Mouse (Mus musculus): ENCODE results near the gene Thap7. TPM values are rescaled to one million over a fixed set of nuclear protein-coding genes. Genes with fewer than 3 reads are reported as not detected.

Thap7 gene
- polyA plus RNA-seq, 1 experiment from 2014 or later: 69.5 TPM

GRCm38 (mm10) chr16:17529981-17530586, 852 bp downstream of the Thap7 start:
- Histone ChIP-seq H3K9ac (peak overlapping the region; percentile 58), H3K36me3 (peaks cover 43% of the 10 kb centered on the region), H3K4me3 (replicated peaks) (peak overlapping the region; percentile 63), H3K27me3 (no peaks in the 10 kb centered on the region), H3K4me2 (replicated peaks) (peak overlapping the region; percentile 75), H3K4me1 (peaks cover 22% of the 10 kb centered on the region), H3K9me3 (replicated peaks) (no peaks in the 10 kb centered on the region), H3K27ac (replicated peaks) (peak overlapping the region; percentile 97)
- 13% methylated on average over 17 of the region's 17 CpGs for WGBS
- no peak for ATAC-seq (ENCODE audit: insufficient number of reproducible peaks, low FRiP score, low TSS enrichment, low read depth)

GRCm38 (mm10) chr16:17528276-17528675, 2.7 kb downstream of the Thap7 start:
- 85% methylated on average over 13 of the region's 13 CpGs for WGBS
- no peak overlapping the region for H3K27ac ChIP-seq (replicated peaks)
- ATAC-seq (ENCODE audit: insufficient number of reproducible peaks, low FRiP score, low TSS enrichment, low read depth): no peak
- no peak overlapping the region for H3K4me3 ChIP-seq (replicated peaks)
- peaks cover 22% of the 10 kb centered on the region for H3K4me1 ChIP-seq
- peaks cover 58% of the 10 kb centered on the region for H3K36me3 ChIP-seq
- no peaks in the 10 kb centered on the region for H3K9me3 ChIP-seq (replicated peaks)
- H3K4me2 ChIP-seq (replicated peaks): no peak overlapping the region
- no peaks in the 10 kb centered on the region for H3K27me3 ChIP-seq
- no peak overlapping the region for H3K9ac ChIP-seq

GRCm38 (mm10) chr16:17527606-17528005, 3.3 kb downstream of the Thap7 start:
- Histone ChIP-seq H3K4me3 (replicated peaks) (no peak overlapping the region), H3K4me1 (peaks cover 22% of the 10 kb centered on the region), H3K9me3 (replicated peaks) (no peaks in the 10 kb centered on the region), H3K27ac (replicated peaks) (no peak overlapping the region), H3K9ac (no peak overlapping the region), H3K27me3 (no peaks in the 10 kb centered on the region), H3K4me2 (replicated peaks) (no peak overlapping the region), H3K36me3 (peaks cover 64% of the 10 kb centered on the region)
- ATAC-seq (ENCODE audit: insufficient number of reproducible peaks, low FRiP score, low TSS enrichment, low read depth): no peak

GRCm38 (mm10) chr16:17526223-17526622, 4.7 kb downstream of the Thap7 start:
- no peak for ATAC-seq (ENCODE audit: insufficient number of reproducible peaks, low FRiP score, low TSS enrichment, low read depth)
- Histone ChIP-seq H3K9ac (no peak overlapping the region), H3K27ac (replicated peaks) (no peak overlapping the region), H3K27me3 (no peaks in the 10 kb centered on the region), H3K9me3 (replicated peaks) (no peaks in the 10 kb centered on the region), H3K36me3 (peaks cover 78% of the 10 kb centered on the region), H3K4me3 (replicated peaks) (no peak overlapping the region), H3K4me2 (replicated peaks) (no peak overlapping the region), H3K4me1 (peaks cover 14% of the 10 kb centered on the region)
- WGBS: 90% methylated on average over 6 of the region's 6 CpGs

GRCm38 (mm10) chr16:17525524-17525923, 5.4 kb downstream of the Thap7 start:
- no peak overlapping the region for H3K9ac ChIP-seq
- 79% methylated on average over 3 of the region's 3 CpGs for WGBS
- H3K4me3 ChIP-seq (replicated peaks): no peak overlapping the region
- H3K9me3 ChIP-seq (replicated peaks): no peaks in the 10 kb centered on the region
- peaks cover 14% of the 10 kb centered on the region for H3K4me1 ChIP-seq
- H3K36me3 ChIP-seq: peaks cover 85% of the 10 kb centered on the region
- no peak for ATAC-seq (ENCODE audit: insufficient number of reproducible peaks, low FRiP score, low TSS enrichment, low read depth)
- no peak overlapping the region for H3K27ac ChIP-seq (replicated peaks)
- no peak overlapping the region for H3K4me2 ChIP-seq (replicated peaks)
- H3K27me3 ChIP-seq: no peaks in the 10 kb centered on the region

- Histone ChIP-seq H3K9me3 (replicated peaks) (no peaks in the 10 kb centered on the region), H3K4me2 (replicated peaks) (no peak overlapping the region), H3K4me1 (0 out of 2 replicates have a peak, but pooled peaks cover 4% of the 10 kb centered on the region), H3K36me3 (peaks cover 97% of the 10 kb centered on the region), H3K9ac (no peak overlapping the region), H3K27me3 (no peaks in the 10 kb centered on the region), H3K27ac (replicated peaks) (no peak overlapping the region), H3K4me3 (replicated peaks) (no peak overlapping the region)
- 86% methylated on average over 11 of the region's 11 CpGs for WGBS
- no peak for ATAC-seq (ENCODE audit: insufficient number of reproducible peaks, low FRiP score, low TSS enrichment, low read depth)
These were observed 6.8 kb downstream of the Thap7 start for GRCm38 (mm10) chr16:17524156-17524555.

- no peaks in the 10 kb centered on the region for H3K4me1 ChIP-seq
- no peak overlapping the region for H3K27ac ChIP-seq (replicated peaks)
- H3K9me3 ChIP-seq (replicated peaks): no peaks in the 10 kb centered on the region
- no peak overlapping the region for H3K4me3 ChIP-seq (replicated peaks)
- H3K36me3 ChIP-seq: peaks cover 88% of the 10 kb centered on the region
- H3K4me2 ChIP-seq (replicated peaks): no peak overlapping the region
- 94% methylated on average over 2 of the region's 2 CpGs for WGBS
- H3K27me3 ChIP-seq: no peaks in the 10 kb centered on the region
- no peak overlapping the region for H3K9ac ChIP-seq
- ATAC-seq (ENCODE audit: insufficient number of reproducible peaks, low FRiP score, low TSS enrichment, low read depth): no peak
These were observed 12.0 kb downstream of the Thap7 start for GRCm38 (mm10) chr16:17518910-17519309.

GRCm38 (mm10) chr16:17511431-17511830, 19.5 kb downstream of the Thap7 start:
- Histone ChIP-seq H3K27me3 (no peaks in the 10 kb centered on the region), H3K4me3 (replicated peaks) (no peak overlapping the region), H3K4me2 (replicated peaks) (no peak overlapping the region), H3K27ac (replicated peaks) (no peak overlapping the region), H3K9ac (no peak overlapping the region), H3K9me3 (replicated peaks) (no peaks in the 10 kb centered on the region), H3K36me3 (peaks cover 48% of the 10 kb centered on the region), H3K4me1 (peaks cover 14% of the 10 kb centered on the region)
- ATAC-seq (ENCODE audit: insufficient number of reproducible peaks, low FRiP score, low TSS enrichment, low read depth): no peak
- WGBS: 91% methylated on average over 4 of the region's 4 CpGs

- 75% methylated on average over 2 of the region's 2 CpGs for WGBS
- Histone ChIP-seq H3K4me2 (replicated peaks) (no peak overlapping the region), H3K4me3 (replicated peaks) (no peak overlapping the region), H3K9ac (no peak overlapping the region), H3K27me3 (no peaks in the 10 kb centered on the region), H3K9me3 (replicated peaks) (no peaks in the 10 kb centered on the region), H3K36me3 (peaks cover 42% of the 10 kb centered on the region), H3K27ac (replicated peaks) (no peak overlapping the region), H3K4me1 (peaks cover 14% of the 10 kb centered on the region)
- no peak for ATAC-seq (ENCODE audit: insufficient number of reproducible peaks, low FRiP score, low TSS enrichment, low read depth)
These were observed 20.2 kb downstream of the Thap7 start for GRCm38 (mm10) chr16:17510686-17511085.

GRCm38 (mm10) chr16:17510143-17510542, 20.8 kb downstream of the Thap7 start:
- H3K36me3 ChIP-seq: peaks cover 36% of the 10 kb centered on the region
- no peaks in the 10 kb centered on the region for H3K27me3 ChIP-seq
- ATAC-seq (ENCODE audit: insufficient number of reproducible peaks, low FRiP score, low TSS enrichment, low read depth): no peak
- H3K9ac ChIP-seq: no peak overlapping the region
- H3K9me3 ChIP-seq (replicated peaks): no peaks in the 10 kb centered on the region
- WGBS: 98% methylated on average over 2 of the region's 2 CpGs
- H3K4me3 ChIP-seq (replicated peaks): peak overlapping the region; percentile 83; the same call in 1 of the 2 replicates
- peaks cover 14% of the 10 kb centered on the region for H3K4me1 ChIP-seq
- peak overlapping the region; percentile 78 for H3K4me2 ChIP-seq (replicated peaks)
- no peak overlapping the region for H3K27ac ChIP-seq (replicated peaks)

GRCm38 (mm10) chr16:17509240-17509597, 21.7 kb downstream of the Thap7 start:
- no peaks in the 10 kb centered on the region for H3K9me3 ChIP-seq (replicated peaks)
- peaks cover 14% of the 10 kb centered on the region for H3K4me1 ChIP-seq
- 7% methylated on average over 9 of the region's 9 CpGs for WGBS
- H3K27me3 ChIP-seq: no peaks in the 10 kb centered on the region
- H3K4me3 ChIP-seq (replicated peaks): peak overlapping the region; percentile 83
- peaks cover 31% of the 10 kb centered on the region for H3K36me3 ChIP-seq
- peak overlapping the region; percentile 78 for H3K4me2 ChIP-seq (replicated peaks)
- H3K9ac ChIP-seq: peak overlapping the region; percentile 82
- H3K27ac ChIP-seq (replicated peaks): peak overlapping the region; percentile 96
- no peak for ATAC-seq (ENCODE audit: insufficient number of reproducible peaks, low FRiP score, low TSS enrichment, low read depth)

GRCm38 (mm10) chr16:17508546-17509239, 22.2 kb downstream of the Thap7 start, which contains the start of gene Lztr1:
Gene Lztr1, plus strand, starts transcription at chr16:17508688.
- under 1% methylated on average over 50 of the region's 50 CpGs for WGBS

More at GRCm38 (mm10) chr16:17508546-17509239, 22.2 kb downstream of the Thap7 start, which contains the start of gene Lztr1:
- Histone ChIP-seq H3K9ac (peak within 1 kb of the TSS; percentile 82), H3K4me1 (peaks cover 14% of the 10 kb centered on the region), H3K36me3 (peaks cover 27% of the 10 kb centered on the region), H3K4me2 (replicated peaks) (peak within 1 kb of the TSS; percentile 78), H3K9me3 (replicated peaks) (no peaks in the 10 kb centered on the region), H3K27me3 (no peaks in the 10 kb centered on the region), H3K27ac (replicated peaks) (peak within 1 kb of the TSS; percentile 96), H3K4me3 (replicated peaks) (peak within 1 kb of the TSS; percentile 83)
- peak; percentile 95 for ATAC-seq (ENCODE audit: insufficient number of reproducible peaks, low FRiP score, low TSS enrichment, low read depth)
